Comparison of ENCODE assay signal across 8 mouse cellular contexts in genomic region chr15:97830253-97830787, GRCm38 (mm10). TPM values are rescaled to one million over a fixed set of nuclear protein-coding genes. Genes with fewer than 3 reads are reported as not detected.
DNase-seq lines count a peak whose midpoint lies in the region; ATAC-seq and TF ChIP-seq lines count a peak whose summit lies in the region.

No protein-coding gene starts in this region.

- 0 out of 2 replicates have a peak, but pooled peaks cover 9% of the 10 kb centered on the region for H3K36me3 ChIP-seq in lung, embryonic 14.5 days (ENCODE audit: insufficient read depth)
- no peaks in the 10 kb centered on the region for H3K36me3 ChIP-seq in embryonic facial prominence, embryonic 12.5 days
- no peaks in the 10 kb centered on the region for H3K36me3 ChIP-seq in hindbrain, embryonic 11.5 days (ENCODE audit: control insufficient read depth, insufficient read depth, low read length)

- no peak for ATAC-seq in lung, embryonic 14.5 days (ENCODE audit: insufficient read depth)
- ATAC-seq in embryonic facial prominence, embryonic 12.5 days (ENCODE audit: insufficient number of reproducible peaks, insufficient read depth, low FRiP score, low TSS enrichment): no peak
- ATAC-seq in hindbrain, embryonic 11.5 days (ENCODE audit: low FRiP score): no peak
- ATAC-seq in megakaryocyte, adult 5-6 weeks (ENCODE audit: poor library complexity, severe bottlenecking): 0 out of 2 replicates have a peak, but pooled peaks have one; percentile 3

- H3K27ac ChIP-seq in lung, embryonic 14.5 days (ENCODE audit: low read depth): peak overlapping the region; percentile 98
- peak overlapping the region; percentile 97 for H3K27ac ChIP-seq in embryonic facial prominence, embryonic 12.5 days
- peak overlapping the region; percentile 94 for H3K27ac ChIP-seq in hindbrain, embryonic 11.5 days (ENCODE audit: low read depth, low read length)

- H3K27me3 ChIP-seq in lung, embryonic 14.5 days (ENCODE audit: insufficient read depth, low read length): no peaks in the 10 kb centered on the region
- H3K27me3 ChIP-seq in embryonic facial prominence, embryonic 12.5 days: no peaks in the 10 kb centered on the region
- no peaks in the 10 kb centered on the region for H3K27me3 ChIP-seq in hindbrain, embryonic 11.5 days (ENCODE audit: control insufficient read depth, insufficient read depth, low read length)

- DNase-seq in lung, embryonic 14.5 days: peak; percentile 38
- no peak for DNase-seq in lung, postnatal 14 days
- peak; percentile 34 for DNase-seq in hindbrain, embryonic 11.5 days (ENCODE audit: low spot score)
- DNase-seq in adrenal gland, postnatal 25 days: no peak
- DNase-seq in thymus, postnatal 14 days: no peak
- no peak for DNase-seq in B cell, adult 2 months

- peak overlapping the region; percentile 87 for H3K4me3 ChIP-seq in lung, embryonic 14.5 days (ENCODE audit: low read depth, low read length)
- H3K4me3 ChIP-seq in embryonic facial prominence, embryonic 12.5 days: peak overlapping the region; percentile 74
- peak overlapping the region; percentile 91 for H3K4me3 ChIP-seq in hindbrain, embryonic 11.5 days (ENCODE audit: low read depth, low read length)

- 12% methylated on average over 12 of the region's 12 CpGs for WGBS in lung, embryonic 14.5 days
- WGBS in embryonic facial prominence, embryonic 12.5 days: 9% methylated on average over 12 of the region's 12 CpGs
- 12% methylated on average over 12 of the region's 12 CpGs for WGBS in hindbrain, embryonic 11.5 days

- peak overlapping the region; percentile 99 for H3K9ac ChIP-seq in lung, embryonic 14.5 days
- peak overlapping the region; percentile 97 for H3K9ac ChIP-seq in embryonic facial prominence, embryonic 12.5 days
- H3K9ac ChIP-seq in hindbrain, embryonic 11.5 days (ENCODE audit: low read depth, low read length): peak overlapping the region; percentile 99

- peaks cover 34% of the 10 kb centered on the region for H3K4me1 ChIP-seq in lung, embryonic 14.5 days (ENCODE audit: insufficient read depth)
- peaks cover 56% of the 10 kb centered on the region for H3K4me1 ChIP-seq in embryonic facial prominence, embryonic 12.5 days
- H3K4me1 ChIP-seq in hindbrain, embryonic 11.5 days (replicated peaks; ENCODE audit: control insufficient read depth, insufficient read depth, low read length): peaks cover 15% of the 10 kb centered on the region

- no peak for TF ChIP-seq CTCF in lung, embryonic 14.5 days (IDR thresholded peaks at IDR 0.05; ENCODE audit: low read depth)

- peak overlapping the region; percentile 87 for H3K4me2 ChIP-seq in lung, embryonic 14.5 days
- peak overlapping the region; percentile 77 for H3K4me2 ChIP-seq in embryonic facial prominence, embryonic 12.5 days (replicated peaks)
- H3K4me2 ChIP-seq in hindbrain, embryonic 11.5 days (replicated peaks; ENCODE audit: low read depth, low read length): peak overlapping the region; percentile 79

- no peaks in the 10 kb centered on the region for H3K9me3 ChIP-seq in lung, embryonic 14.5 days (ENCODE audit: low read depth, low read length)
- H3K9me3 ChIP-seq in embryonic facial prominence, embryonic 12.5 days: no peaks in the 10 kb centered on the region
- H3K9me3 ChIP-seq in hindbrain, embryonic 11.5 days (ENCODE audit: control insufficient read depth, low read length): no peaks in the 10 kb centered on the region

RNA-seq across cellular contexts. Expression of gene Hdac7, which starts 14.0 kb away (rescaled TPM):
- 43.8 and 51.2 TPM in 2 replicates for polyA plus RNA-seq in lung, embryonic 14.5 days (2014; fragmentation: Nextera tagmentation; extraction: Ambion mirVana)
- polyA plus RNA-seq in embryonic facial prominence, embryonic 12.5 days (2016; fragmentation: Nextera tagmentation; extraction: Ambion mirVana): 33.5 and 38.8 TPM in 2 replicates
- 17.9 and 19.4 TPM in 2 replicates for polyA plus RNA-seq in hindbrain, embryonic 11.5 days (2014; fragmentation: Nextera tagmentation; extraction: Ambion mirVana)
- 15.6 and 17.2 TPM in 2 replicates for total RNA-seq in megakaryocyte, adult 5-6 weeks (2015)
- 5.7 and 6.2 TPM in 2 replicates for total RNA-seq in megakaryocyte, adult 5-6 weeks (2017)
- total RNA-seq in adrenal gland, postnatal 25 days (2021): 93.1 and 109 TPM in 2 replicates

RNA-seq across cellular contexts. Expression of gene Slc48a1, which starts 52.0 kb away (rescaled TPM):
- polyA plus RNA-seq in lung, embryonic 14.5 days (2014; fragmentation: Nextera tagmentation; extraction: Ambion mirVana): 25.3 and 32.7 TPM in 2 replicates
- polyA plus RNA-seq in embryonic facial prominence, embryonic 12.5 days (2016; fragmentation: Nextera tagmentation; extraction: Ambion mirVana): 29.4 and 32.6 TPM in 2 replicates
- polyA plus RNA-seq in hindbrain, embryonic 11.5 days (2014; fragmentation: Nextera tagmentation; extraction: Ambion mirVana): 28.1 and 28.4 TPM in 2 replicates
- 42.3 and 47.1 TPM in 2 replicates for total RNA-seq in megakaryocyte, adult 5-6 weeks (2015)
- total RNA-seq in megakaryocyte, adult 5-6 weeks (2017): 33.1 and 33.5 TPM in 2 replicates
- total RNA-seq in adrenal gland, postnatal 25 days (2021): 92.4 and 108 TPM in 2 replicates

Comparison
In these comparisons a context has a peak if more than half of its experiments do, and no peak if none do; other contexts are left out.
1. DNase-seq: peak in lung, embryonic 14.5 days (single experiment) and hindbrain, embryonic 11.5 days (single experiment); none in lung, postnatal 14 days (single experiment), adrenal gland, postnatal 25 days (single experiment), thymus, postnatal 14 days (single experiment) and B cell, adult 2 months (0 of 2).
2. Peak in every context shown above with its lines, with median percentiles within 50 percentile points of each other: H3K27ac ChIP-seq, H3K4me2 ChIP-seq, H3K4me3 ChIP-seq and H3K9ac ChIP-seq.